Mouse (Mus musculus): Measurements from ENCODE around the gene Sycp2l. TPM values are rescaled to one million over a fixed set of nuclear protein-coding genes. Genes with fewer than 3 reads are reported as not detected.

Sycp2l gene
- polyA plus RNA-seq (2012; rRNA removed): not detected in 2 replicates

DNA sequence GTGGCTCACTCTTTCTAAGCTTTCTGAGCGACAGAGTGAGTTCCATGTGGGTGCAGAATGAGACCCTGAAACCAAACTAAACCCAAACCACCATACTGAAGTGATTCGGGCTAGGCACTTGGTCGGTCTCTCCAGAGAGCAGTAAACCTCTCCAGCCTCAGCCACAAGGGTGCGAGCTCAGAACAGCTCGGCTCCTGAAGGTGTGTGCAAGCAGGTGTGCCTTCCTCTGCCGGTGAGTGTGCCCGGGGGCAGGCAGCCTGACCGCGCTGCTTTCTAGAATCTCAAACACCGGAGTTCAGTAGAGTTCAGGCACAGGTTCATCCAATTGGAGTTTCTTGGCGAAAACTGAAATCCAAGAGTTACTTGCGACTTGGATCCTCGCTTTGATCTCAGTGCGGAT is at the start of gene Sycp2l:
TSS of gene Sycp2l (plus strand) at position 368 of the 400 bp plus-strand sequence.
- no peak for DNase-seq (ENCODE audit: low spot score)

DNA sequence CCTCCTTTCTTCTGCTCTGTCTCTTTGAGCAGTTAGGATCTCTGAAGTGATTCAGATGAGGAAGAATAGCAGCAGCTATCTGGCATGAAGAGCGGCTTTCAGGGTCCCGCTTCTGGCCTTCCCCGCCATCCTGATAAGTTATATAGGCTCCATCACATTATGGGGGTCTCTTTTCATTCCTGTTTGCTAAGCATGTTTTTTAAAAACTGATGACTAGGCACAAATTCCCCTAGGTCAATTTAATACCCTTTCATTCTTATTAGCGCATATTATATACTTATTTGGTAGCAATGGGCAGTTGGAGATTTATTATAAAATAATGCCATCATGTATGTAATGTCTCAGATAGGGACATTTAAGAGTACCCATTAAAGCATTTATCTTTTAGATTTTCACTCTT is 46.5 kb upstream of the Sycp2l start:
- DNase-seq (ENCODE audit: low spot score): no peak

DNA sequence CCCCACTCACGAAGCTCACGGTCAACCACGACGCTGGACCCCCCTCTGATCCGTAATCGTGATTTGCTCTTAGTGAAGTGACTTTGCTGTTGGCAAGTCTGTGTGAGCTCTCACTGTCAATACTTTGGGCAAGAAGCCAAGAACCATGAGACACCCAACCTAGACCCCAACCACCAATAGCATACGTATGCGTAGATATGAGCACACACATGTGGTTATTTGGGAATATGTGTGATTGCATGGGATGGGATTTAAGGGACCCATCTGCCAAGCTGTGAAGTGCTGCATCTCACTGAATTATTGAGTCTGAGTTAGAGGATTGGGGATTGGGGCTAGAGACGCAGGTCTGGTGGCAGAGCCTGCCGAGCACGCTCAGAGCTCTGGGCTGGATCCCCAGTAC is 42.5 kb upstream of the Sycp2l start:
- DNase-seq (ENCODE audit: low spot score): no peak

DNA sequence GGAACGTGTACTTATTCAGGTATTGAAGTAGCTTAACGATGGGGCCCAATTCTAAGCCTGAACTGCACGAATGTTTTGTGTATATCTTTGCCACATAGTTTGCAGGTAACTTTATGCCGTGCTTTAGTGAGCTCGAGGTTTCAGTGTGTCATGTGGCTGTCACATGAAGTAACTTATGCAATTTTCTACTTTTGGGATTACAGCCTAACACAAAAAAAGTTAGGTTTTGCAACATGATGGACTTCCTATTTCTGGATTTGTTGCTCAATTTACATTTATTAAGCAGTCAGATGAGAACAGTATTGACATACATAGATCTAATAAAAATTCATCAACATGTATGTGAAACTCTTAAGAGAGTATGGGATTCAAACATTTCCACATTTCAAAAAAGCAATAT is 40.3 kb upstream of the Sycp2l start:
- DNase-seq (ENCODE audit: low spot score): no peak

DNA sequence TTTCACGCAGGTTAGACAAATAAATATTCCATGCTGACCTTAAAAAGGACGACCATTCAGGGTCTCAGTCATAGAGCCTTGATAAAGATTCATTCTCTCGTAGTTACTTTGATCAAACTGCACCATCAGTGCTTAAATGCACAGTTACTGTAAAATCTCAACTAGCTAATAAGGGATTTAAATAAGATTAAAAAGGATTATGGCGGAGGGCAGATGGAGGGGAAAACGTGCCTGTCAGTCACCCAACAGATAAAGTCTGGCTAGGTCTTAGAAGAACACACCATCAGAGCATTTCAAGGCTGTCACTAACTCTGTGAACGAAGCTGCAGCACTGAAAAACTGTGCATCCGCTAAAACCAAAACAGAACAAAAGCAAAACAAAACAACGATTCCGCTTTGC is 36.2 kb upstream of the Sycp2l start:
- no peak for DNase-seq (ENCODE audit: low spot score)

DNA sequence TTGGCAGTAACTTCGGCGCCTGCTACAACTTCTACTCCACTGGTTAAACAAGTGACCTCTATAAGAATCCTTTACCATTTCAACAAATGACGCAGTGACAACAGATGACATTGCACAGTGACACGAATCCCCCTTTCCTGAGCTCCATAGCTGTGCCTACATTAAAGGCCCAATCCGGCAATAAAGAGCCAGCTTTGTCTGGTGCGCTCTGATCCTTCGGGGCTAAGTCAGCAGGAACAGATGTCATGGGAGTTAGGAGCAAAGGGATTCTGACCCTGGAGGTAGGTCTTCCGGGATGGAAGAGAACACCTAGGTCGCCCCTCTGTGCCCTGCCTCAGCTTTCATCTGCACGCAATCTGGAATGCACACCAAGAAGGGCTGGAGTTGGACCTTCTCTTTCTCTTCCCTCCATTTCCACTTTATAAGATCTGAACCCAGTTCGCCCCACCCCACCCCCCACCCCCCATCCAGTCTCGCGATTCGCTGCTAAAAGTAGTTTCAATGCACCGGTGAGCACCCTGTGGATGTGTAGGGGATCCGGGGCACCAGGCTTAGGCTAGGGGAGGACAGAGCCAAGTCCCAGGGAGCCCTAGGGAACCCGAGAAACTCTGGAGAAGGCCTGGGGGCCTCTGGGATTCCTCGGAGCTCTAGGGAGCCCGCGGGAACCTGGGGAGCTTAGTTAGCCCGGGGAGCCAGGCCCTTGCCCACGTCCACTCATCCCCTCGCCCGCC is 35.3 kb upstream of the Sycp2l start:
- DNase-seq (ENCODE audit: low spot score): no peak

DNA sequence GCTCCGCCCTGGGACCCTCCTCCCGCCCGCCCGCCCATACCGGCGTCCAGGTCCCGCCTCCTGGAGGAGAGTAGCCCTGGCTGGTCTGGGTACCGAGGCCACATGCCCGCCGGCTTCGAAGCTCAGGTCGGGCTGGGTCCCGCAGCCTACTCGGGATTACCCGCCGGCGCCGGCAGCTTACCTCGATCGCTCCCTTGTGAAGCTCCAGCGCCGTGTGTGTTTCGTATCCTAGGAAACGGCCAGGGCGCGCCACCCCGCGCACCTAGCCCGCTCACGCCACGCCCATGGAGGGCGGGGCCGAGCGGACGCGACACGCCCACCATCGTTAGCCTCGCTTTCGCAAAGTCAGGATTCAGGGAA is 34.7 kb upstream of the Sycp2l start, which contains the start of gene Mak:
TSS of gene Mak (minus strand) at position 286 of the 360 bp plus-strand sequence.
- DNase-seq (ENCODE audit: low spot score): peak; percentile 33

DNA sequence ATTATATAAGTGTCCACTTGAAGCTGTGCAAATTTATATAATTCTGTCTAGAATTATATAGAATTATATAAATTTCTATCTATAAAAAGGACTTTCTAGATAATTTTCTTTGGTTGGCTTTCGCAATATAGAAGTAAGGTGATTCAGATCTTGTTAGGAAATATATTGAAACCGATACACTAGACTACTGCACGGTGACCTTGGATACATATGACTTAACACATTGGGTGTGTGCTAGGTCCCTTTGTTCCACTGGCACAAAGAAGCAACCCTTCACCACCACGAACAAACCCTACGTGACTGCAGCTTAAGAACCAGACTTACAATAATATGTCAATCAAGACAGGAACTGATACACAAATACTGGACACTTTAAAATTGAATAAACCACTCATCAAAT is 34.2 kb upstream of the Sycp2l start:
- DNase-seq (ENCODE audit: low spot score): no peak

DNA sequence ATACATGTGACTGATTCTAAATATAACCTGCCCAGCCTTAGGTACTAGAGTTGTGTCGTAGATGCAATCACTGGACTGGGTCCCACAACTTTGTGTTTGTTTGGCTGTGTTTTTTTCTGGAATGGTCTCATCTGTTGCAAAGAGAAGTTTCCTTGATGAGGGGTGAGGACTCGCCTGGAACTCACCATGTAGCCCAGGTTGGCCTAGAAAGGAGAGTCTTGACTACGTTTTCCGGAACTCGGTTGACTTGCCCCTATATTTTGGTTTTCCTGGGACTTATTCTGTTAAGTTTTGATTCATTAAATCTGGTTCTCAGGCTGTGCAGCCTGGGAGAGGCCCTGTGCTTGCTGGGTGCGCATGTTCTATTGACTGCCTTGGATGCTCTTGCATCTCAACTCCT is 33.4 kb upstream of the Sycp2l start:
- DNase-seq (ENCODE audit: low spot score): no peak

DNA sequence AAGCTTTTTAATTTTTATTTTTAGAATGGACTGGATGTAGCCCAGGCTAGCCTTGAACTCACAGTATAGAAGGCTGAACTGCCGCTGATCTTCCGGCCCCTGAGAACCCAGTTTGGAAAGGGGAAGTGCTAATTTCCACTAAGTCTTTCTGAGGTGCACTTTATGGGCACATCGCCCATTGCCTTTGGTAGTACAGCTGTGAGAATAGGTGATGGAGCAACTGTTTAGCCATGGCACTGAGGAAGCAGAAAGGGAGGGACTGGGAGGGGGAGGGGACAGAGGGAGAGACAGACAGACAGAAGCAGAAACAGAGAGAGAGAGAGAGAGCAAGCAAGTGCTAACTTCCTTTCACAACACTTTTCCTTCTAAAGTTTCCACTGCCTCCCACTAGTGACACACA is 29.6 kb upstream of the Sycp2l start:
- no peak for DNase-seq (ENCODE audit: low spot score)

DNA sequence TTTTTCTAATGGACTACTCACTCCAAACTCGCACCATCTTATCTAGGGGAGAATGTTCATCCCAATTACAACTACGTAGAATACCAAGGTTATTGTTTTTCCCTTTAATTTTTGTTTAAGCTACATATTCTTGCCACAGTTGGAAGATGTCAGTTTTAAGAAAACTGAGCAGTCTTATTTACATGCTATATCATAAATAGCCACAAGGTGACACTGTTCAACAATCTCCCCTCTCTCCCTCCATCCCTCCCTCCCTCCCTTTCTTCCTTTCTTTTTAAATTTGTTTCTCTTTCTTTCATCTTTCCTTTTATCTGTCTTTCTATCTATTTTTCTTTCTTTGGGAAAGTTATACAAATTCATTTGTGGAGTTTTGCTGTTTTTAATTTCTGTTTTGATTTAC is 29.0 kb upstream of the Sycp2l start:
- no peak for DNase-seq (ENCODE audit: low spot score)

DNA sequence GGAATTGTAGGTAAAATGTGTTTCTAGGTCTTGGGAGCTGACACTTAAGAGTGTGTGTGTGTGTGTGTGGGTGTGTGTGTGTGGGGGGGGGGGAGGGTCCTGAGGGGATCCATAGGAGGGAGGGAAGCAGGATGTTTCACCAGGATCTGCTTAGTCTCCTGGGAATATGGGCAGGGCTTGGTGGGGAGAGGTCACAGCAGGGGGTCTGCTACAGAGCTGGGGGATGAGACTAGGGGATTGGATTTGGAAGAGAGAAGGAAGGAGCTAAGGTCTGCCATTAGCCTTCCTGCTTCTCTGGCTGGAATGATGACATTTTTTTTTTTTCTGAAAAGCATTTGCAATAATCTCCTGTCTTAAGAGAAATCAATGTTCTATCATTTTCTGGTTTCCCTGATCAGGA is 25.4 kb upstream of the Sycp2l start:
- no peak for DNase-seq (ENCODE audit: low spot score)

DNA sequence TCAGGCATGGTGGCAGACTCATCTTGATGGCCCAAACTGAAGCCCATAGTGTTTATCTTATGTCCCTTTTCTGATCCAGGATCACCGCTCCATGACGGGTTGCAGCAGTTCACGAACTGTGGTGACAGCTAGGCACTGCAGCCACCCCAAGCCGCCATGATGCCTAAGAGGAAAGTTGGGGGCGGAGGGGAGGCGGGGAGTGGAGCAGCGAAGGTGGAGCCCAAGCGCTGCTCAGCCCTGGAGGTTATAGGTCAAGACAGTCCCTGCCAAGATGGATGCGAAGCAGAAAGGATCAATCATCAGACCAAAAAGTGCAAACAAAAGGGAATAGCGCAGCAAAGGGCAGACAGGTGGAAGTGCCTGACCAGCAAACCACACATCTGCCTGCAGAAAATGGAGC is 22.8 kb upstream of the Sycp2l start:
- DNase-seq (ENCODE audit: low spot score): no peak

DNA sequence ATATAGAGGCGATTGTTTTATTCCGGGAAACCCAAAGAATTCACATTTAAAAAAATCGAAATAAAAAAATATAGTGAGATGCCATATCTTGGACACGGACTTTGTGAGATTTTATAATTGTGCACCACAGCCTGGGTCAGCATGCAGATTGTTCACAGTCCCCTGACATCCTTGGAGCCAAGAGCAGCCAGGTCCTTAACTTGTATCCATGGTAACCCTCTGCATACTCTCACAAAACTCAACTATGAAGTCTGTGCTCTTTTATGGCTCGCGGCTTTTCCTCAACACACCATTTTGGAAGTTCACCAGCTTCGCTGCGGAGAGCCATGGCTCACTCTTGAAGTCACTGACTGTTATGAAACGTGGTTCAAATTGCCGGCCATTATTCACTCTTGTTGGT is 19.9 kb upstream of the Sycp2l start:
- DNase-seq (ENCODE audit: low spot score): no peak

DNA sequence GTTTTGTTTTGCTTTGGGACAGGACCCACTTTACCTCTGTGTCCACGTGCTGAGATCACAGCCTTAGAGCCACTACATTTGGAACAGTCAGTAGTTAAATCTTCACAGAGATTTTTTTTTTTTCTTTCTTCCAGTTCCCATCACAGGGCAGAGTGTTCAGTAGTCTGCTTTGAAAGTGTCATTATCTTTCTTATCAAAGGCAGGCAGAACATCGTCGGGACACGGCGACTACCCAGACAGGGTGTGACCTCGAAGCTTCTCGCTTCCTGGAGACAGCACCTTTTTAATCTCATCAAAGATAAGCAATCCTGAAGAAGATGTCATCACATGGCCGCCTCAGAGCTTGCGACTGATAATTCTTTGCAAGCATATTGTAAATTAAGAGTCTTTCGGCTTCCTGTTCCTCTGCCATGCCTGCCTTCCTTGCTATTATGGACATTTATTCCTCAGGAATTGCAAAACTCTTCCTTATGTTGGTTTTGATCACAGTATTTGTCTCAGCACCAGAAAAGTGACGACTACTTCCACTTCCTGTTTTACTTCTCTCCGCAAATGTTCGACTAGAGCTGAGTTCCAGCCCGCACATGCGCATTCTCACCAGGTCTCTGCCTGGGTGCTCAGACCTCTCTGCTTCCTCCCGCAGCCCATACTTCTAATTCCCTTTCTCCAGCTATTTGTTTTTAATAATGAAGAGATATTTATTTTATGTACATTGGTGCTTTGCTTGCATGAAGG is 16.6 kb upstream of the Sycp2l start:
- DNase-seq (ENCODE audit: low spot score): no peak

DNA sequence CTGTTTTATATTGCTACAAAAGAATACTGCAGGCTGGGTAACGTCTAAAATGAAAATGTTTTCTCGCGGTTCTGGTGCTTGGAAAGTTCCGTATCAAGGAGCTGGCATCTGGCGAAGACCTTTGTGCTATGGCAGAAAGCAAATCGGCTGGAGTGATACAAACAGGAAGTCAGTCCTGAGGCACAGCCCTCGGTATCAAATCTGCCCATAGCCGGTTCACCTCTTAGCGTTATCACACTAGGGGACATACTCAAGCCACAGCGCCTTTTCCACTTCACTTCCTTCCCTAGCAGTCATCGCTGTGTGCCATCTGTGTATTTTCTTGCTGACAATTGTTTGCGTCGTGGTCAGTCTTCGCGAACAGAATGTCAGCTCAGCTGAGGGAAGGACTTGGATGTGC is 15.8 kb upstream of the Sycp2l start:
- no peak for DNase-seq (ENCODE audit: low spot score)

DNA sequence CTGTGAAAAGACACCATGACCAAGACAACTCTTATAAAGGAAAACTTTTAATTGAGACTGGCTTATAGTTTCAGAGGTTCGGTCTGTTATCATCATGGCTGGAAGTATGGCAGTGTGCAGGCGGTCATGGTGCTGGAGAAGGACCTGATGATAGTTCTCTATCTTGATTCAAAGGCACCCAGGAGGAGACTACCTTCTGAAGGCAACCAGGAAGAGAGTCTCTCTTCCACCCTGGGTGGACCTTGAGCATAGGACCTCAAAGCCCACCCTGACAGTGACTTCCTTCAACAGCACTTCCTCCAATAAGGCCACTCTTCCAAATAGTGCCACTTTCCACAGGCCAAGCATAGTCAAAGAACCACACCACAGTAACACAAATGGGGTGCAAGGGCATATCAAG is 14.1 kb upstream of the Sycp2l start:
- DNase-seq (ENCODE audit: low spot score): no peak

DNA sequence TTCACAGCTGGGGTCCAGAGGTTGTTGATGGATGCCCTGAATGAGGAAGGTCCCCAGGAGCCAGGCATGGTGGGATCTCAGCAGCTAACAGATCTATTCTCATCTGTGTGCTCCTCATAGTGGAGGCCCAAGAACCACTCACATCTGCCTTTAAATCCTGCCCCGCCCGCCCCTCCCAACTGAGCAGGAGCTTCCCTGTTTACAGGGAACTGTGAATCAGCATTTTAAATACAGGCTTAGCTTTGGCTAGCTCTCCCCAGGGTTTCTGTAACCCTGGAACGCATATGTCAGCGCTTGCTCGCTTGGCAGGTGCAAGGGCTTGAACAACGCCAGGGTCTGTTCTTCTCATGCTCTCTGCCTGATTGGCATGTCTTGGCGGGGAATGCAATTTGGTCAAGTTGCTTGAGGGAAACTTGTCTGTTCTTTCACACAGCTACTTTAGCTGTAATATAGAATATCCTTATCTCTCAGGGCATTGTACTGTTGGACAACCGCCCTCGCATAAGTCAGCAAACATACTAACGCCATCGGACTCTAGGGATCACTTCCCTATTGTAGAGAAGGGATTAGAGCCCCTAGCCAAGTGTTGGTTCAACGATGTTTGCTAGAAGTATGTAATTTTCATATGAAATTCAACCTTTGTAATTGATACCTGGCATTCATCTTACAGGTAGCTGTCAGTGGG is 10.1 kb upstream of the Sycp2l start:
- DNase-seq (ENCODE audit: low spot score): no peak

DNA sequence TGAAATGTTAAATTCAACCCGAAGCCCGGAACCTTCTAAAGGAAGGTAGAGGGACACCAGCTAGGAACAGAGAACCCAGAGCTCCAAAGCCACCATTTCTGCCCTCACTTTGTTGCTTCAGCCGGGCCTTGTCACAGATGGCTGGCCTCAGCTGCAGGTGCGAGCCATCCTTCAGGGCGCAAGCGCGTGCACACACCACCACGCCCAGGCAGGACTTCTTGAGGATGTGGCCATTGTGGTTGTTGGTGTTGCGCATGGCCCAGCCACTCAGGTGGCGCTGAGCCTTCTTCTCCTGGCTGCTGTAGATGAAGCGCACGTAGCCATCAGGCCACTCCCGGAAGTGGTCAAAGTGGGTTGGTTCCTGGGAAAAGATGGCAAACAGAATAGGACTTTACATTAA is 8.6 kb upstream of the Sycp2l start:
- no peak for DNase-seq (ENCODE audit: low spot score)

DNA sequence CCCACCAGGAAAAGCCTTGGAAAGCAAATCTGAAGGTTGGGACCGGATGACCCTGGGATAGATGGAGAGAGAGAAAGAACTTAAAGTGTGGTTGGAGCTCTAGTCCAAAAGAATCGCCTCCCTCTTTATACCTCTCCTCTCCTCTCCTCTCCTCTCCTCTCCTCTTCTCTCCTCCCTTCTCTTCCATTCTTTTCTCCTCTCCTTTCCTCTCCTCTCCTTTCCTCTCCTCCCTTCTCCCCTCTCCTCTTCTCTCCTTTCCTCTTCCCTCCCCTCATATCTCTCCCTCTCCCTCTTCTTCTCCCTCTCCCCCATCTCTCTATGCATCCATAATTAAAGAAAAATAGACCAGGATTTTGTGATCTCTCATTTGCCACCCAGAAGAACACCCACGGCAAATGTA is 3.2 kb upstream of the Sycp2l start, which contains the start of gene Gcm2:
TSS of gene Gcm2 (minus strand) at position 101 of the 400 bp plus-strand sequence.
- no peak for DNase-seq (ENCODE audit: low spot score)

DNA sequence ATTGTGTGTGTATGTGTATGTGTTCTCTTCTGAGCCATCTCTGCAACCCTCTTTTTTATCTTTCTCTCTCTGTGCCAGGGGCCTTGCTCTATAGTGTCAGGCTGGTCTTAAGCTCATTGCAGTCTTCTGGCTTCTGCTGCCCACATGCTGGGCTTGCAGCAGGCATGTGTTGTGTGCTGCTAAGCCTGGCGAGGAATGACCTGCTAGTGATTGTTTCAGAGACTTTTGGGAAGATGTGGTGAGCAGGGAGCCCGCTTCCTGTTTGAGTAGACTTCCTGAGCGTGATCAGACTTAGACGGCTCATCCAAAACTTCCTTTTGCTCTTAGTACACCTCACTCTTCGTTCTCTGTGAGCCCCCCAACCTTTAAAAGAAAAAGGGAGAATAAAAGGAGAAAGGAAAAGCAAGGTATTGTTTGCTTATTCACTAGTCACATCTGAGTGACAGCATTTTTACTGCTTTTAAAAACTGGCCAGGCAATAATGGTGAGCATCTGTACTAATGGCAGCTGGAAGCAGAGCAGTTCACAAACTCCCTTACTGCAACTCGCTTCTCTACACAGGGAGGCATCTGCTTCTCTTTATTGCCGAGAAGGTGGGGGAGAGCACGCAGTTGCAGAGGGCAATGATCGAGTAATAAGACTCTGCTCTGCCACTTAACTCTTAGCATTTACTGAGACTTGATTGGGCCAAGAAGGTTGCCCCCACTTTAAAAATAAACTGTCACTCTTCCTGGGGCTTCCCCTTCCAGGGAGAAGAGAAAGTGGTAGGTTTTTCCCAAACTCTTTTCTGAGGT is 5.2 kb downstream of the Sycp2l start:
- no peak for DNase-seq (ENCODE audit: low spot score)

DNA sequence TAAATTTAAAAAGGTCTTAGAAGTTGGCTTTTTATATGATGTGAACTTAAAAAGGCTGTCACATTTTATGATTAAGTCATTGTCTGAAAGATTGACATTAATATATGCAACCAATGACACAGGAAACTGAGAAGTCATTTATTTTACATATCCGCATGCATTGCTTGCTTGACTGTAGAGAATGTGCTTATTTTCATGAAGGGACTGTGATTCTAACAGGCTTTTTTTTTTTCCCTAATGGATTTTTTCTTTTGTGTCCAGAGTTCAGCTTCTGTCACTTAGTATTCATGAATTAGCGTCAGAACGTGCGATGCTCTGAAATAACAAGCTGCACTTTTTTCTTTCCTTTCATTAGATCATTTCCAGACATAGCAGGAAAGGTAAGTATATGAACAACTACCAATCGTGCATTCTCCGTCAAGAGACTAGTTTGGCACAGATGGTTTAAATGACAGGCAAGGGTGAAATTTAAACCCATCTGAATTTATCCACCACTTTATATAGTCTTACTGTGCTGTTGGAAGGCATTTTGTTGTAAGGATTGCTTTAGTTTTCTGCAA is 9.6 kb downstream of the Sycp2l start:
- DNase-seq (ENCODE audit: low spot score): no peak

Measured in urinary bladder, adult 2 months (tissue).